Mouse (Mus musculus) thymus, postnatal 4 days (tissue): ENCODE results near the gene Rps8.

Source experiments
- DNase-seq: peaks from one replicate; pipeline ENCODE4 v3.0.0; 2021

Gene Rps8

GRCm38 (mm10) chr4:117124518-117125347 is 31.3 kb downstream of the Rps8 start:
- DNase-seq = peak; percentile 70

- no peak for DNase-seq
Measured at GRCm38 (mm10) chr4:117124218-117124517, 31.9 kb downstream of the Rps8 start.

GRCm38 (mm10) chr4:117123546-117124217 is 32.4 kb downstream of the Rps8 start:
- no peak for DNase-seq

- DNase-seq = no peak
Measured at GRCm38 (mm10) chr4:117122209-117122608, 33.8 kb downstream of the Rps8 start.

- DNase-seq = peak; percentile 96
Measured at GRCm38 (mm10) chr4:117120445-117121414, 35.3 kb downstream of the Rps8 start.

- DNase-seq = no peak
Measured at GRCm38 (mm10) chr4:117120052-117120444, 36.0 kb downstream of the Rps8 start.

- no peak for DNase-seq
Measured at GRCm38 (mm10) chr4:117119636-117120035, 36.4 kb downstream of the Rps8 start.

- no peak for DNase-seq
Measured at GRCm38 (mm10) chr4:117117931-117118330, 38.1 kb downstream of the Rps8 start.

GRCm38 (mm10) chr4:117115592-117115991 is 40.5 kb downstream of the Rps8 start:
- peak; percentile 74 for DNase-seq

- no peak for DNase-seq
Measured at GRCm38 (mm10) chr4:117113237-117113636, 42.8 kb downstream of the Rps8 start.

- DNase-seq = no peak
Measured at GRCm38 (mm10) chr4:117110985-117111384, 45.1 kb downstream of the Rps8 start.

GRCm38 (mm10) chr4:117110249-117110648 is 45.8 kb downstream of the Rps8 start:
- DNase-seq = peak; percentile 66

GRCm38 (mm10) chr4:117109330-117109729 is 46.7 kb downstream of the Rps8 start:
- no peak for DNase-seq

- no peak for DNase-seq
Measured at GRCm38 (mm10) chr4:117108524-117108849, 47.6 kb downstream of the Rps8 start.

GRCm38 (mm10) chr4:117107813-117108523 is 48.1 kb downstream of the Rps8 start:
- no peak for DNase-seq

GRCm38 (mm10) chr4:117105127-117105526 is 50.9 kb downstream of the Rps8 start:
- no peak for DNase-seq

GRCm38 (mm10) chr4:117104672-117105071 is 51.4 kb downstream of the Rps8 start:
- no peak for DNase-seq
